Mouse (Mus musculus) E14TG2a.4 (cell line): Measurements from ENCODE around the gene Gm5767.

ENCODE experiments used
- CTCF ChIP-seq: conservative IDR thresholded peaks from 2 replicates; pipeline ENCODE4 v1.5.1; 2014; ENCODE audit warnings: low read length
- NANOG ChIP-seq: IDR thresholded peaks from 2 replicates; pipeline ENCODE4 v1.6.1; 2014; ENCODE audit warnings: borderline replicate concordance, low read length, mixed read lengths
- POU5F1 ChIP-seq: IDR thresholded peaks from 2 replicates; pipeline ENCODE4 v1.6.1; 2014; ENCODE audit warnings: low read length, borderline replicate concordance

DNA sequence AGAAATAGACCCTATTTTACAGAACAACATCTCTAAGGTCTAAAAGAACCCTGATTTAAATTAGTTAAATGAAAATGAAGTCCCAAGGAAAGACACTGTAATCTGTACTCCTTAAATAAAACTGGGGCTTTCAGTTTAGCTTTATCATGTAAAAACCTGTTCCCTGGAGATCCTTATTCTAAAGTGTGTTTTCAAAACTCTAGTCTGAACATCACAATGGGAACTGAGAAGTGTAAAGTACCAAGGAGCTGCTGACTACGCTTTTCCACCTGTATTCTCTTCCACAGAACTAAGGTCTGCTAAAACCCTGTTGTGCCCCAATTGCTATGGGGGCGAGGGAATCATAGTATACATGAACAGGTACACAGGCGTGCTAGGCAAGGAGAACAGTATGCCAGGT, 43.5 kb downstream of the Gm5767 start:
- TF ChIP-seq CTCF, result no peak
- peak; percentile 74; the same call in 1 of the 2 replicates for TF ChIP-seq NANOG
- no peak for TF ChIP-seq POU5F1
